Mouse (Mus musculus): Measurements from ENCODE around the gene Gm973.

DNA sequence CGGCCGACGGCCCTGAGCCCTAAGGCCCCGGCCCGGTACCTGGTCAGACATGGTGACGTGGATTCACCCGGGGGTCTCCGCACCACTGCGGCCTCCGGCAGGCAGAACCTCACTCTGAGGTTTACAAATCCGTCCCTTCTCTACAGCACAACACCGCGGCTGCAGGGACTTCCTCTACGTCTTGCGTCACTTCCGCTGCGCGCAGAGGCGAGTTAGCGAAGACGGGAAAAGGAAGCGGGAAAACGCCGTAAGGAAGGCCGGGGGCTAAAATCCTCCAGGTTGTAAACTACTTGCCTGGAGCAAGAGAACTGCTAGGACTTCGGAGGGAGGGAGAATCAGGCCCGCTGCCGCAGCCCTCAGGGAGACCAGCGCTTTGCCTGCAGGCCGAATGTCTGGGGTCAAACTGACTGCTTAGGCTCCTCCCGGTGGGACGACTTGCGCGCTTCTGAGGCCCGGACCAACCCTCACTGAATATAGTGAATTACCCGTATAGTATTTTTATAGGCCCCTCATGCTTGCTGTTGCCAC is 154.6 kb downstream of the Gm973 start, which contains the start of gene Sumo1:
- TF ChIP-seq GATA1 (IDR thresholded peaks at IDR 0.05; ENCODE audit: low read length) (no peak), TAL1 (IDR thresholded peaks at IDR 0.05; ENCODE audit: low read length) (no peak)
